In genomic region chr6:83635329-83635728, GRCm38 (mm10) we compare ENCODE assay signal across 35 mouse cellular contexts. TPM values are rescaled to one million over a fixed set of nuclear protein-coding genes. Genes with fewer than 3 reads are reported as not detected.
"Had no signal": no experiment of that assay in that cellular context is flagged by ENCODE, and none has a peak within 500 bp of the region (broad histone marks: within the 10 kb centered on the region; RNA-seq: fewer than 3 reads in every experiment).

No protein-coding gene starts in this region.

- H3K36me3 ChIP-seq: heart, embryonic 10.5 days; heart, embryonic 12.5 days; hindbrain, embryonic 13.5 days; hindbrain, embryonic 15.5 days; intestine, embryonic 15.5 days; limb, embryonic 10.5 days; limb, embryonic 12.5 days; liver, embryonic 12.5 days had no signal

- H3K27ac ChIP-seq: heart, embryonic 10.5 days; hindbrain, embryonic 13.5 days; hindbrain, embryonic 15.5 days; hindbrain, postnatal 0 days; intestine, embryonic 15.5 days; layer of hippocampus, adult 2 months; left cerebral cortex, adult 2 months; limb, embryonic 10.5 days; limb, embryonic 12.5 days; liver, embryonic 12.5 days had no signal

- H3K27me3 ChIP-seq: hindbrain, embryonic 15.5 days; intestine, embryonic 15.5 days had no signal

- ATAC-seq: hindbrain, postnatal 0 days; intestine, embryonic 15.5 days; intestine, postnatal 0 days; liver, embryonic 12.5 days had no signal

- H3K9ac ChIP-seq: heart, embryonic 12.5 days; hindbrain, embryonic 13.5 days; hindbrain, embryonic 15.5 days; intestine, embryonic 15.5 days; limb, embryonic 12.5 days; liver, embryonic 12.5 days had no signal

- H3K4me1 ChIP-seq: hindbrain, embryonic 13.5 days; hindbrain, embryonic 15.5 days; intestine, embryonic 15.5 days; limb, embryonic 12.5 days; liver, embryonic 12.5 days had no signal

- H3K9me3 ChIP-seq: heart, embryonic 10.5 days; heart, embryonic 12.5 days; hindbrain, embryonic 13.5 days; hindbrain, embryonic 15.5 days; intestine, embryonic 15.5 days; limb, embryonic 10.5 days; limb, embryonic 12.5 days; liver, embryonic 12.5 days had no signal

- DNase-seq: gastrocnemius, postnatal 14 days; gastrocnemius, postnatal 36 days; heart, adult 18-20 months; heart, postnatal 10 days; heart, postnatal 36 days; kidney, adult 18-20 months; kidney, adult 8-10 months; kidney, postnatal 10 days; kidney, postnatal 25 days; kidney, postnatal 4 days; liver had no signal

- H3K4me3 ChIP-seq: heart, embryonic 10.5 days; heart, embryonic 12.5 days; hindbrain, embryonic 13.5 days; hindbrain, embryonic 15.5 days; intestine, embryonic 15.5 days; layer of hippocampus, adult 2 months; left cerebral cortex, adult 2 months; limb, embryonic 10.5 days; limb, embryonic 12.5 days; liver, embryonic 12.5 days had no signal

RNA-seq across cellular contexts. Expression of gene Clec4f, which starts 20.7 kb away (rescaled TPM):
- total RNA-seq: gastrocnemius, adult 18-20 months; gastrocnemius, adult 8-10 months; gastrocnemius, postnatal 14 days; gastrocnemius, postnatal 36 days; heart, postnatal 10 days; heart, postnatal 36 days; hematopoietic stem cell, adult 5-6 weeks; layer of hippocampus, adult 2 months; layer of hippocampus, postnatal 10 days; layer of hippocampus, postnatal 25 days; left cerebral cortex, adult 2 months; left cerebral cortex, postnatal 14 days; left cerebral cortex, postnatal 36 days had no signal
- polyA plus RNA-seq: gonadal fat pad, adult 2 months; heart, embryonic 10.5 days; hindbrain, embryonic 11.5 days; hindbrain, embryonic 13.5 days; hindbrain, embryonic 15.5 days; hindbrain, postnatal 0 days; kidney, embryonic 14.5 days; limb, embryonic 10.5 days; limb, embryonic 12.5 days; limb, embryonic 14.5 days had no signal

RNA-seq across cellular contexts. Expression of gene Cd207, which starts 42.3 kb away (rescaled TPM):
- total RNA-seq: gastrocnemius, adult 18-20 months; gastrocnemius, adult 8-10 months; gastrocnemius, postnatal 14 days; hematopoietic stem cell, adult 5-6 weeks; hindbrain, postnatal 0 days; layer of hippocampus, adult 2 months; layer of hippocampus, postnatal 10 days; layer of hippocampus, postnatal 25 days; left cerebral cortex, adult 2 months; left cerebral cortex, postnatal 14 days; left cerebral cortex, postnatal 36 days had no signal
- polyA plus RNA-seq: gonadal fat pad, adult 2 months; heart, embryonic 10.5 days; heart, embryonic 12.5 days; hindbrain, embryonic 11.5 days; hindbrain, embryonic 13.5 days; hindbrain, embryonic 15.5 days; hindbrain, postnatal 0 days; intestine, embryonic 15.5 days; intestine, postnatal 0 days; kidney, embryonic 14.5 days; kidney, embryonic 16.5 days; limb, embryonic 10.5 days; limb, embryonic 12.5 days; limb, embryonic 14.5 days had no signal
